Mouse (Mus musculus): Measurements from ENCODE around the gene Atg4b. TPM values are rescaled to one million over a fixed set of nuclear protein-coding genes. Genes with fewer than 3 reads are reported as not detected.
A peak's percentile ranks its signal among the peaks of the same experiment; 100 is the strongest.
"Not testable (repeated sequence)": the region's sequence is repeated elsewhere in the genome, so short reads cannot be mapped to it uniquely, and the experiment has no call there.

Atg4b gene
- polyA plus RNA-seq, 1 experiment from 2014 or later: 71.5 TPM

DNA sequence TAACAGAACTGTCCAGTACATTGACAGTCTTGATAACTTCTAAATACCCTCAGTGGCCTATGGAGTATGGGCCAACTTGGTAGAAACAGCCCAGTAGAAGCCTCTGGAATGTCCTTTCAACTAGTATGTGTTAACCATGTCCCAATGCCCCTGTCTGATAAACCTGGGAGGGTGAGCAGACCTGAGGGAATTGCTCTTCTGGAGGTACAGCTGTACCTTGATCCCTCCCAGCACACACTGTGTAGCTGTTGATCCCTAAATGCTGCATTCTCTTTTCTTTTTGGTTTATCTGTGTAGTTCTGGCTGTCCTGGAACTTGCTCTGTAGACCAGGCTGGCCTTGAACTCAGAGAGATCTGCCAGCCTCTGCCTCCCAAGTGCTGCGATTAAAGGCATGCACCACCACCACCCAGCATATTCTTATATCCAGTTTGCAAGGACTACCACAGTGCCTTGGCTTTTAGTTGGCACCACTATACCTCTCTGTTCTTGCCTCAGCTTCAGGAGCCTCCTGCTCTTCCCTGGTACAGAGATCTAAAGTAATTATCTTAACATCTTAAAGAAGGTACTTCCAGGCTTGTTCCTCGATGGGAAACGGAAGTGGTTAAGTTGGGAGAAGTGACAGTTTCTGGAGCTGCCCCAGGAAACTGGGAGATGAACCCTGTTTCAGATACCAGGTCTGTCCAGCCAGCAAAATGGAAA is 72.6 kb downstream of the Atg4b start:
- Histone ChIP-seq H3K4me1 (ENCODE audit: control insufficient read depth, insufficient read depth, low read length) (peaks cover 5% of the 10 kb centered on the region; the same call in 1 of the 2 replicates), H3K27ac (ENCODE audit: low read length) (peak overlapping the region; percentile 96), H3K9me3 (replicated peaks; ENCODE audit: control insufficient read depth, low read length) (no peaks in the 10 kb centered on the region), H3K9ac (ENCODE audit: low read length) (peak overlapping the region; percentile 80; the same call in 1 of the 2 replicates), H3K4me3 (replicated peaks; ENCODE audit: low read length) (no peak overlapping the region), H3K36me3 (ENCODE audit: control insufficient read depth, insufficient read depth, low read length) (peaks cover 5% of the 10 kb centered on the region), H3K4me2 (ENCODE audit: low read depth, low read length) (peak overlapping the region; percentile 70; the same call in 1 of the 2 replicates), H3K27me3 (ENCODE audit: control insufficient read depth, insufficient read depth, low read length) (no peaks in the 10 kb centered on the region)
- no peak for ATAC-seq (ENCODE audit: insufficient read depth, low FRiP score)
- WGBS: 82% methylated on average over 3 of the region's 3 CpGs

DNA sequence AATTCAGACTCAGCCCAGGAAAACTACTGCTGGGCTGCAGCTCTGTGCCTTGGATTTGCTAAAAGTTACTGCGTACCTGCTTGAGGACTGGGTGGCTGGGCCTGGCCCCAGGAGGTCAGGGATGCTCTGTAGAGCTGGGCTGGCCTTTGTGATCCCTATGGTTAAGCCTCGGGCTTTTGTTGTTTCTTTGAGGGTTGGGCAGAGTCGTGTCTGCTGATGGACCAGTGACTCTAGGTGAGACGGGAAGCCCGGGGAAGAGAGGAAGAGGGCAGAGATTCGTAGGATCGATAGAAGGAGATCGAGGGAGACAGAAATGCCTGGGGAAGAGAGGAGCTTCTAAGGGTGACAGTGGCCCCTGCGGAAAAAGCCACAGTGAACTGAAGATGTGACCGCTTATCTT is 73.3 kb downstream of the Atg4b start, which contains the start of gene D2hgdh:
TSS of gene D2hgdh (plus strand) at position 301 of the 400 bp plus-strand sequence.
- WGBS: 6% methylated on average over 10 of the region's 10 CpGs
- peak within 1 kb of the TSS; percentile 96 for H3K27ac ChIP-seq (ENCODE audit: low read length)
- H3K4me1 ChIP-seq (ENCODE audit: control insufficient read depth, insufficient read depth, low read length): peaks cover 5% of the 10 kb centered on the region; the same call in 1 of the 2 replicates
- peak within 1 kb of the TSS; percentile 59 for H3K4me3 ChIP-seq (replicated peaks; ENCODE audit: low read length)
- H3K27me3 ChIP-seq (ENCODE audit: control insufficient read depth, insufficient read depth, low read length): no peaks in the 10 kb centered on the region
- no peak for ATAC-seq (ENCODE audit: insufficient read depth, low FRiP score)
- no peaks in the 10 kb centered on the region for H3K9me3 ChIP-seq (replicated peaks; ENCODE audit: control insufficient read depth, low read length)
- H3K9ac ChIP-seq (ENCODE audit: low read length): peak within 1 kb of the TSS; percentile 80
- no peaks in the 10 kb centered on the region for H3K36me3 ChIP-seq (ENCODE audit: control insufficient read depth, insufficient read depth, low read length)
- peak within 1 kb of the TSS; percentile 70 for H3K4me2 ChIP-seq (ENCODE audit: low read depth, low read length)

DNA sequence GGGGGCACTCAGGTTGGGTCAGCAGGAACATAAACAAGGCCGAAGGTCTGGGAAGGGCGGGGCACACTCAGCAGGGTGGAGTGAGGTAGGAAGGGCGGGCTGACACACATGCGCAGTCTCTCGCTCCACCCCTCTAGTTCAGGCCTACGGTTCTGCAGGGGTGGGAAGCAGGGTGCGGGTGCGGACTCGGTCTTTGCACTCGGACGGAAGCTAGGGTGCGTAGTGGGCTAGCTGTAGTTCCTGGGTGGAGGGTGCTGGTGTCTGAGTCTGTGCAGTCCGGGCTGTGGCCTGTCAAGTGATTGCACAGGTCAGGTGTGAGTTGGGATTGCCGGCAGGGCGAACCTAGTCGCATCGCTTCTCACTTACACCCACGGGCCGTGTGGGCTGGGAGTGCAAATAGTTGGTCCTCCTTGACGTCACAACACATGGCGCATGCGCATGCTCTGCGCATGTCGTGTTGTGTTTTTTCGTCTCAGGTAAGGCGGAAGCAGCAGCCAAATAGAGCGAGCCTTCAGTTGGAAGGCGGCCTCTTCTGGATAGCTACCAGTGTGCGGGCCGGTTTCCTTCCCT is 73.9 kb downstream of the Atg4b start:
- peak overlapping the region; percentile 96 for H3K27ac ChIP-seq (ENCODE audit: low read length)
- peak overlapping the region; percentile 80 for H3K9ac ChIP-seq (ENCODE audit: low read length)
- WGBS: 0% methylated on average over 30 of the region's 30 CpGs
- H3K27me3 ChIP-seq (ENCODE audit: control insufficient read depth, insufficient read depth, low read length): no peaks in the 10 kb centered on the region
- H3K4me3 ChIP-seq (replicated peaks; ENCODE audit: low read length): peak overlapping the region; percentile 59
- H3K4me2 ChIP-seq (ENCODE audit: low read depth, low read length): peak overlapping the region; percentile 70
- no peaks in the 10 kb centered on the region for H3K9me3 ChIP-seq (replicated peaks; ENCODE audit: control insufficient read depth, low read length)
- peak; percentile 98 for ATAC-seq (ENCODE audit: insufficient read depth, low FRiP score)
- H3K36me3 ChIP-seq (ENCODE audit: control insufficient read depth, insufficient read depth, low read length): no peaks in the 10 kb centered on the region
- peaks cover 5% of the 10 kb centered on the region; the same call in 1 of the 2 replicates for H3K4me1 ChIP-seq (ENCODE audit: control insufficient read depth, insufficient read depth, low read length)

DNA sequence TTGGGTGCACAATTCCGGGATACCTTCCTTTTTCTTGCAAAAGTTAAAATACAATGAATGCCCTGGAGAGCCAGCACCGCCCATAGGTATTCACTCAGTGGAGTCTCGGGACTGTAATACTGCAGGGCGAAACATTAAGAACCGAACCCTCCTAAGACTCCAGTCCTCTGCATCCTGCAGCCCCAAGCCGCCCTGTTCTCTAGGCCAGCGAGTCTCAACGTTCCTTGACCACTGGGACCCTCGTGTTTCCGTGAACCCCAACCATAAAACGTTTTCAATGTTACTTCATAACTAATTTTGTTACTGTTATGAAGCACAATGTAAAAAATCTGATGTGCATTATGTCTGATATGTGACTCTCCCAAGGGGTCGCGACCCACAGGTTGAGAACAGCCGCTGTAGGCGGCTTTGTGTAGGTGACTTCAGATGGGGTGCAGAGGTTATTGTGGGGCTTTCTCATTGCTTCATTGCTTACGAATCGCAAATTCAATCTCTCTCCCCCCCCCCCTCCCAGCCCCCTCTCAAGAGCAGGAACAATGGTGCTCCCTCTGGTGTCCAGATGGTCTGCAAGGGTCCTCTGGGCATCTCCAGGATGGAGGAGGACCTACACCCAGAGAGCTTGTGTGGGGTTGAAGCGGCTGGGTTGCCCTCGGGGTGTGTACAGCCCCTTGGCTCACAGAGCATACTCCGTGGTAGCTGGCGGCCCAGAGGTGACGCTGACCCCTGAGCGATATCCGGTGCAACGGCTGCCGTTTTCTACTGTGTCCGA is 74.7 kb downstream of the Atg4b start:
- ATAC-seq (ENCODE audit: insufficient read depth, low FRiP score): no peak
- WGBS: 41% methylated on average over 27 of the region's 27 CpGs
- peaks cover 5% of the 10 kb centered on the region; the same call in 1 of the 2 replicates for H3K4me1 ChIP-seq (ENCODE audit: control insufficient read depth, insufficient read depth, low read length)
- peak overlapping the region; percentile 80 for H3K9ac ChIP-seq (ENCODE audit: low read length)
- H3K36me3 ChIP-seq (ENCODE audit: control insufficient read depth, insufficient read depth, low read length): no peaks in the 10 kb centered on the region
- H3K27me3 ChIP-seq (ENCODE audit: control insufficient read depth, insufficient read depth, low read length): no peaks in the 10 kb centered on the region
- H3K9me3 ChIP-seq (replicated peaks; ENCODE audit: control insufficient read depth, low read length): no peaks in the 10 kb centered on the region
- peak overlapping the region; percentile 59 for H3K4me3 ChIP-seq (replicated peaks; ENCODE audit: low read length)
- peak overlapping the region; percentile 96 for H3K27ac ChIP-seq (ENCODE audit: low read length)
- H3K4me2 ChIP-seq (ENCODE audit: low read depth, low read length): peak overlapping the region; percentile 70

DNA sequence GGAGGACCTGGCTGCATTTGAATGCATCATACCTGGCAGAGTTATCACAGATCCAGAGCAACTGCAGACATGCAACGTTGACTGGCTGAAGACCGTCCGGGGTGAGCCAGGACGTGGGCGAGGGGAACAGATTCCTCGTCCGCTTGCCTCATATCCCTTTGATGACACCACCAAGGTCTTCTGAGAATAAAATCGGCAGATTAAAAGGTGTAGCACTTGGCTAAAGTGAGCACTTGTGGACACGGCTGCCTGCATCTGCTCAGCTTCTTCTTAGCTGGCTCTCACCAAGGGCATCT is 75.2 kb downstream of the Atg4b start:
- WGBS: 91% methylated on average over 9 of the region's 9 CpGs
- Histone ChIP-seq H3K27me3 (ENCODE audit: control insufficient read depth, insufficient read depth, low read length) (no peaks in the 10 kb centered on the region), H3K4me1 (ENCODE audit: control insufficient read depth, insufficient read depth, low read length) (peaks cover 5% of the 10 kb centered on the region; the same call in 1 of the 2 replicates), H3K4me2 (ENCODE audit: low read depth, low read length) (no peak overlapping the region), H3K9ac (ENCODE audit: low read length) (no peak overlapping the region), H3K9me3 (replicated peaks; ENCODE audit: control insufficient read depth, low read length) (no peaks in the 10 kb centered on the region), H3K36me3 (ENCODE audit: control insufficient read depth, insufficient read depth, low read length) (no peaks in the 10 kb centered on the region), H3K27ac (ENCODE audit: low read length) (no peak overlapping the region), H3K4me3 (replicated peaks; ENCODE audit: low read length) (no peak overlapping the region)
- ATAC-seq (ENCODE audit: insufficient read depth, low FRiP score): no peak

DNA sequence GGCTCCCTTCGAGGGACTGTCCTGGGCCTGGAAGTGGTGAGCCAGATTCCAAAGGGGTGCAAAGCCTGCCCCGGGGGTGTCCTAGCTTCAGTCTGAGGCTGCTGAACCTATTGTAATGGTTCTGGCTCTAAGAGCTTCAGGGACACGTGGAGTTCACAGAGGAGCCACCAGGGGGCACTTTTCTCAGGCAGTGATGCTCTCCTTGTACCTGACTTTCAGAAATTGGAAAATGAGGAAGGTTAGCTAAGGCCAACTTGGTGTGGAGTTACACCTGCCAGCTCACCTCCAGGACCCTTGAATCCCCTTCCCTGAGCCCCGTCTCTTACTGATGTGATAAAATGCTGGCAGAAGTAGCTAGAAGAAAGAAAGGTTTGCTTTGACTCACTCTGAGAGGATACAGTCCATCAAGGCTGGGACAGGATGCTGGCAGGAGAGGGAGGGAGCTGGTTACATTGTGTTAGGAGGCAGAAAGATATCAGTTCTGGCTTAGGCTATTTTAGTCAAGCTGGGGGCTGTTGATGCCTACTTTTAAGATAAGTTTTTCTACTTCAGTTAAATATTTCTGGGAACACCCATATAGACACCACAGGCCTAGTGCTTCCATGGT is 81.6 kb downstream of the Atg4b start:
- not testable (repeated sequence) for H3K4me1 ChIP-seq (ENCODE audit: control insufficient read depth, insufficient read depth, low read length); H3K4me3 ChIP-seq (replicated peaks; ENCODE audit: low read length); H3K4me2 ChIP-seq (ENCODE audit: low read depth, low read length); ATAC-seq (ENCODE audit: insufficient read depth, low FRiP score); H3K27ac ChIP-seq (ENCODE audit: low read length); H3K9ac ChIP-seq (ENCODE audit: low read length); H3K9me3 ChIP-seq (replicated peaks; ENCODE audit: control insufficient read depth, low read length); H3K36me3 ChIP-seq (ENCODE audit: control insufficient read depth, insufficient read depth, low read length); H3K27me3 ChIP-seq (ENCODE audit: control insufficient read depth, insufficient read depth, low read length)
- WGBS: 54% methylated on average over 3 of the region's 4 CpGs

DNA sequence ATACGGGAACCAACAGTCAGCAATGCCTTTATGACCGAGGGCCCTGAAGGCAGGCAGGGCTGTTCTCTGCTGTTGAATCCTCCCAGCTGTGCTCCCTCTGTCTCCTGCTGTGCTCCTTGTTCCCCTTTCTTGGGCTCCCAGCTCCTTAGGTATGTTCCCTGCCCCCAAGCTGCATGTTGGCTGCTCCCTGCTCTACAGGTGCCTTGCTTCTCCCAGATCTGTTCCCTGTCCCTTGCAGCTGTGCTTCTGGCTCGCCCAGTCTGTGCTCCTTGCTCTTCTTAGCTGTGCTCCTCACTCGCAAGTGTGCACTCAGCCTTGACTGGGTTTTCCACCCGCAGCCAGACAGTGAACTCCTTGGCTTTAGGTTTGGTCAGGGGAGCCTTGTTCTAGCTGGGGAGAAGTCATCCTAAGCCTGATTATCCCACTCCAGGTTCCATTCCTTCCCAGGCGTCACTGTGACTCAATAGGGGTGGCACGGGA is 83.4 kb downstream of the Atg4b start:
- no peak overlapping the region for H3K27ac ChIP-seq (ENCODE audit: low read length)
- H3K4me2 ChIP-seq (ENCODE audit: low read depth, low read length): no peak overlapping the region
- H3K27me3 ChIP-seq (ENCODE audit: control insufficient read depth, insufficient read depth, low read length): no peaks in the 10 kb centered on the region
- no peak overlapping the region for H3K9ac ChIP-seq (ENCODE audit: low read length)
- no peaks in the 10 kb centered on the region for H3K36me3 ChIP-seq (ENCODE audit: control insufficient read depth, insufficient read depth, low read length)
- no peaks in the 10 kb centered on the region for H3K9me3 ChIP-seq (replicated peaks; ENCODE audit: control insufficient read depth, low read length)
- no peaks in the 10 kb centered on the region for H3K4me1 ChIP-seq (ENCODE audit: control insufficient read depth, insufficient read depth, low read length)
- ATAC-seq (ENCODE audit: insufficient read depth, low FRiP score): no peak
- WGBS: 84% methylated on average over 7 of the region's 7 CpGs
- H3K4me3 ChIP-seq (replicated peaks; ENCODE audit: low read length): no peak overlapping the region

DNA sequence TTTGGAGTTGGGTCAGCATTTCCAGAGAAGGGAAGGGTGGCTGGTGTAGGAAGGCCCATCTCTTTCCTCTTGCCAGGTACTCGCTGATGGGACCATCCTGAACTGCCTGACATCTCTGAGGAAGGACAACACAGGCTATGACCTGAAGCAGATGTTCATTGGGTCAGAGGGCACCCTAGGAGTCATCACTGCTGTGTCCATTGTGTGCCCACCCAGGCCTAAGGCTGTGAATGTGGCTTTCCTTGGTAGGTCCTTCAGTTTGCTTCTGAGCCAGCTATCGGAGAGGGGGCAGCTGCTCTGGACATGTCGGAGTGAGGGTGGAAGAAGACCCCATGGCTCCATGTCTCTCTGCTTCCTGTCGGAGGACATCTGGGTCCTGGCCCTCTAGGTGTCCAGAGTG is 83.9 kb downstream of the Atg4b start:
- no peaks in the 10 kb centered on the region for H3K9me3 ChIP-seq (replicated peaks; ENCODE audit: control insufficient read depth, low read length)
- no peaks in the 10 kb centered on the region for H3K27me3 ChIP-seq (ENCODE audit: control insufficient read depth, insufficient read depth, low read length)
- no peak overlapping the region for H3K4me3 ChIP-seq (replicated peaks; ENCODE audit: low read length)
- ATAC-seq (ENCODE audit: insufficient read depth, low FRiP score): no peak
- 89% methylated on average over 4 of the region's 4 CpGs for WGBS
- H3K4me1 ChIP-seq (ENCODE audit: control insufficient read depth, insufficient read depth, low read length): no peaks in the 10 kb centered on the region
- H3K9ac ChIP-seq (ENCODE audit: low read length): no peak overlapping the region
- no peaks in the 10 kb centered on the region for H3K36me3 ChIP-seq (ENCODE audit: control insufficient read depth, insufficient read depth, low read length)
- H3K4me2 ChIP-seq (ENCODE audit: low read depth, low read length): no peak overlapping the region
- no peak overlapping the region for H3K27ac ChIP-seq (ENCODE audit: low read length)

Data from stomach, embryonic 16.5 days (tissue).